Mouse (Mus musculus): ENCODE measurements at regions not wholly inside any gene's neighbourhood (a gene's known extent, or its start where the extent isn't known, plus 50 kb on each side); places are given as distances from the start of the nearest gene placed in this dataset.

- no peaks in the 10 kb centered on the region for H3K9me3 ChIP-seq (replicated peaks)
- H3K4me3 ChIP-seq (ENCODE audit: low read depth, low read length), result no peak overlapping the region
- TF ChIP-seq GATA2 (IDR thresholded peaks at IDR 0.05; ENCODE audit: borderline replicate concordance, low read depth, low read length), result no peak
- no peak for TF ChIP-seq GATA1 (IDR thresholded peaks at IDR 0.05; ENCODE audit: borderline replicate concordance, low read length)
- TF ChIP-seq TAL1 (conservative IDR thresholded peaks at IDR 0.05; ENCODE audit: low read depth, low read length), result no peak
- TF ChIP-seq CTCF (IDR thresholded peaks at IDR 0.05; ENCODE audit: low read depth, low read length), result no peak
- no peak for TF ChIP-seq POLR2AphosphoS5 (IDR thresholded peaks at IDR 0.05; ENCODE audit: insufficient replicate concordance, low read depth, low read length)
- no peaks in the 10 kb centered on the region for H3K27me3 ChIP-seq (ENCODE audit: insufficient read depth, low read length)
- DNase-seq (ENCODE audit: low spot score) (no peak), ATAC-seq (ENCODE audit: extremely low read depth, insufficient number of reproducible peaks, low FRiP score, poor library complexity, severe bottlenecking) (no peak)
- H3K36me3 ChIP-seq (replicated peaks), result no peaks in the 10 kb centered on the region
- H3K4me1 ChIP-seq (ENCODE audit: insufficient read depth, low read depth, low read length), result no peaks in the 10 kb centered on the region
These were observed 146.5 kb upstream of the Hnrnpa3 start for GRCm38 (mm10) chr2:75512422-75513170.

- Histone ChIP-seq H3K4me1 (ENCODE audit: insufficient read depth, low read depth, low read length) (no peaks in the 10 kb centered on the region), H3K36me3 (replicated peaks) (no peaks in the 10 kb centered on the region), H3K9me3 (replicated peaks) (no peaks in the 10 kb centered on the region), H3K27me3 (ENCODE audit: insufficient read depth, low read length) (peaks cover 5% of the 10 kb centered on the region; the same call in 1 of the 2 replicates), H3K4me3 (ENCODE audit: low read depth, low read length) (no peak overlapping the region)
- ATAC-seq (ENCODE audit: extremely low read depth, insufficient number of reproducible peaks, low FRiP score, poor library complexity, severe bottlenecking), result no peak
- no peak for DNase-seq (ENCODE audit: low spot score)
- TF ChIP-seq CTCF (IDR thresholded peaks at IDR 0.05; ENCODE audit: low read depth, low read length), result no peak
- no peak for TF ChIP-seq POLR2AphosphoS5 (IDR thresholded peaks at IDR 0.05; ENCODE audit: insufficient replicate concordance, low read depth, low read length)
- no peak for TF ChIP-seq TAL1 (conservative IDR thresholded peaks at IDR 0.05; ENCODE audit: low read depth, low read length)
- no peak for TF ChIP-seq GATA2 (IDR thresholded peaks at IDR 0.05; ENCODE audit: borderline replicate concordance, low read depth, low read length)
- TF ChIP-seq GATA1 (IDR thresholded peaks at IDR 0.05; ENCODE audit: borderline replicate concordance, low read length), result no peak
These were observed 144.9 kb upstream of the Hnrnpa3 start for GRCm38 (mm10) chr2:75514171-75514570.

GRCm38 (mm10) chr2:75516223-75516622 is 142.8 kb upstream of the Hnrnpa3 start:
- Histone ChIP-seq H3K27me3 (ENCODE audit: insufficient read depth, low read length) (peaks cover 7% of the 10 kb centered on the region; the same call in 1 of the 2 replicates), H3K4me1 (ENCODE audit: insufficient read depth, low read depth, low read length) (no peaks in the 10 kb centered on the region), H3K4me3 (ENCODE audit: low read depth, low read length) (no peak overlapping the region), H3K9me3 (replicated peaks) (no peaks in the 10 kb centered on the region), H3K36me3 (replicated peaks) (no peaks in the 10 kb centered on the region)
- ATAC-seq (ENCODE audit: extremely low read depth, insufficient number of reproducible peaks, low FRiP score, poor library complexity, severe bottlenecking) (no peak), DNase-seq (ENCODE audit: low spot score) (no peak)
- TF ChIP-seq GATA1 (IDR thresholded peaks at IDR 0.05; ENCODE audit: borderline replicate concordance, low read length) (no peak), TAL1 (conservative IDR thresholded peaks at IDR 0.05; ENCODE audit: low read depth, low read length) (no peak), POLR2AphosphoS5 (IDR thresholded peaks at IDR 0.05; ENCODE audit: insufficient replicate concordance, low read depth, low read length) (no peak), CTCF (IDR thresholded peaks at IDR 0.05; ENCODE audit: low read depth, low read length) (no peak), GATA2 (IDR thresholded peaks at IDR 0.05; ENCODE audit: borderline replicate concordance, low read depth, low read length) (no peak)

- Histone ChIP-seq H3K36me3 (replicated peaks) (no peaks in the 10 kb centered on the region), H3K27me3 (ENCODE audit: insufficient read depth, low read length) (peaks cover 7% of the 10 kb centered on the region; the same call in 1 of the 2 replicates), H3K4me1 (ENCODE audit: insufficient read depth, low read depth, low read length) (no peaks in the 10 kb centered on the region), H3K4me3 (ENCODE audit: low read depth, low read length) (no peak overlapping the region), H3K9me3 (replicated peaks) (no peaks in the 10 kb centered on the region)
- no peak for TF ChIP-seq POLR2AphosphoS5 (IDR thresholded peaks at IDR 0.05; ENCODE audit: insufficient replicate concordance, low read depth, low read length)
- no peak for TF ChIP-seq CTCF (IDR thresholded peaks at IDR 0.05; ENCODE audit: low read depth, low read length)
- ATAC-seq (ENCODE audit: extremely low read depth, insufficient number of reproducible peaks, low FRiP score, poor library complexity, severe bottlenecking), result no peak
- DNase-seq (ENCODE audit: low spot score), result no peak
These were observed 142.0 kb upstream of the Hnrnpa3 start for GRCm38 (mm10) chr2:75517096-75517495.

- peaks cover 7% of the 10 kb centered on the region; the same call in 1 of the 2 replicates for H3K27me3 ChIP-seq (ENCODE audit: insufficient read depth, low read length)
- no peaks in the 10 kb centered on the region for H3K4me1 ChIP-seq (ENCODE audit: insufficient read depth, low read depth, low read length)
- no peaks in the 10 kb centered on the region for H3K36me3 ChIP-seq (replicated peaks)
- TF ChIP-seq TAL1 (conservative IDR thresholded peaks at IDR 0.05; ENCODE audit: low read depth, low read length), result no peak
- no peak for TF ChIP-seq GATA2 (IDR thresholded peaks at IDR 0.05; ENCODE audit: borderline replicate concordance, low read depth, low read length)
- no peak for TF ChIP-seq POLR2AphosphoS5 (IDR thresholded peaks at IDR 0.05; ENCODE audit: insufficient replicate concordance, low read depth, low read length)
- TF ChIP-seq CTCF (IDR thresholded peaks at IDR 0.05; ENCODE audit: low read depth, low read length), result no peak
- no peak for TF ChIP-seq GATA1 (IDR thresholded peaks at IDR 0.05; ENCODE audit: borderline replicate concordance, low read length)
- no peak overlapping the region for H3K4me3 ChIP-seq (ENCODE audit: low read depth, low read length)
- no peak for ATAC-seq (ENCODE audit: extremely low read depth, insufficient number of reproducible peaks, low FRiP score, poor library complexity, severe bottlenecking)
- no peak for DNase-seq (ENCODE audit: low spot score)
- H3K9me3 ChIP-seq (replicated peaks), result no peaks in the 10 kb centered on the region
These were observed 140.5 kb upstream of the Hnrnpa3 start for GRCm38 (mm10) chr2:75518607-75519006.

GRCm38 (mm10) chr2:75525562-75525961 is 133.5 kb upstream of the Hnrnpa3 start:
- Histone ChIP-seq H3K36me3 (replicated peaks) (no peaks in the 10 kb centered on the region), H3K4me1 (ENCODE audit: insufficient read depth, low read depth, low read length) (no peaks in the 10 kb centered on the region), H3K4me3 (ENCODE audit: low read depth, low read length) (no peak overlapping the region), H3K27me3 (ENCODE audit: insufficient read depth, low read length) (no peaks in the 10 kb centered on the region), H3K9me3 (replicated peaks) (no peaks in the 10 kb centered on the region)
- DNase-seq (ENCODE audit: low spot score) (no peak), ATAC-seq (ENCODE audit: extremely low read depth, insufficient number of reproducible peaks, low FRiP score, poor library complexity, severe bottlenecking) (no peak)
- TF ChIP-seq GATA2 (IDR thresholded peaks at IDR 0.05; ENCODE audit: borderline replicate concordance, low read depth, low read length) (no peak), POLR2AphosphoS5 (IDR thresholded peaks at IDR 0.05; ENCODE audit: insufficient replicate concordance, low read depth, low read length) (no peak), TAL1 (conservative IDR thresholded peaks at IDR 0.05; ENCODE audit: low read depth, low read length) (no peak), GATA1 (IDR thresholded peaks at IDR 0.05; ENCODE audit: borderline replicate concordance, low read length) (no peak), CTCF (IDR thresholded peaks at IDR 0.05; ENCODE audit: low read depth, low read length) (no peak)

All from G1E (cell line).